Mouse (Mus musculus) urinary bladder, postnatal 36 days (tissue): ENCODE data around the gene Map3k4.
A peak's percentile ranks its signal among the peaks of the same experiment; 100 is the strongest.
"Not testable (repeated sequence)": the region's sequence is repeated elsewhere in the genome, so short reads cannot be mapped to it uniquely, and the experiment has no call there.

Experiments
- DNase-seq, 2 experiments: peaks; one replicate each; pipeline ENCODE4 v3.0.0; 2022; ENCODE audit warnings: low spot score in 2 of 2, mixed read lengths in 1 of 2

Map3k4 gene

GRCm38 (mm10) chr17:12307251-12308135, 11.1 kb downstream of the Map3k4 start:
- DNase-seq: no peak

- DNase-seq: no peak
Observed at GRCm38 (mm10) chr17:12304658-12305057, 13.9 kb downstream of the Map3k4 start.

GRCm38 (mm10) chr17:12300896-12301706, 17.5 kb downstream of the Map3k4 start:
- no peak for DNase-seq

- no peak for DNase-seq
Observed at GRCm38 (mm10) chr17:12300127-12300675, 18.4 kb downstream of the Map3k4 start.

- no peak for DNase-seq
Observed at GRCm38 (mm10) chr17:12299371-12299770, 19.2 kb downstream of the Map3k4 start.

GRCm38 (mm10) chr17:12297978-12298377, 20.6 kb downstream of the Map3k4 start:
- DNase-seq: no peak

GRCm38 (mm10) chr17:12297292-12297691, 21.3 kb downstream of the Map3k4 start:
- DNase-seq: no peak

GRCm38 (mm10) chr17:12295926-12296325, 22.7 kb downstream of the Map3k4 start:
- DNase-seq: not testable (repeated sequence)

- DNase-seq: no peak
Observed at GRCm38 (mm10) chr17:12294424-12294823, 24.2 kb downstream of the Map3k4 start.

GRCm38 (mm10) chr17:12293571-12293970, 25.0 kb downstream of the Map3k4 start:
- no peak for DNase-seq

- no peak for DNase-seq
Observed at GRCm38 (mm10) chr17:12292877-12293276, 25.7 kb downstream of the Map3k4 start.

- DNase-seq: no peak
Observed at GRCm38 (mm10) chr17:12292356-12292755, 26.2 kb downstream of the Map3k4 start.

GRCm38 (mm10) chr17:12291151-12291550, 27.4 kb downstream of the Map3k4 start:
- no peak for DNase-seq

GRCm38 (mm10) chr17:12290735-12291134, 27.9 kb downstream of the Map3k4 start:
- peak in 1 of 2 experiments; percentile 64 for DNase-seq

- DNase-seq: not testable (repeated sequence)
Observed at GRCm38 (mm10) chr17:12289836-12290235, 28.8 kb downstream of the Map3k4 start.

- no peak for DNase-seq
Observed at GRCm38 (mm10) chr17:12288871-12289270, 29.7 kb downstream of the Map3k4 start.

GRCm38 (mm10) chr17:12279810-12280209, 38.8 kb downstream of the Map3k4 start:
- no peak for DNase-seq

GRCm38 (mm10) chr17:12278073-12278472, 40.5 kb downstream of the Map3k4 start:
- DNase-seq: no peak

- DNase-seq: no peak
Observed at GRCm38 (mm10) chr17:12277297-12277696, 41.3 kb downstream of the Map3k4 start.

GRCm38 (mm10) chr17:12276496-12277200, 41.9 kb downstream of the Map3k4 start:
- DNase-seq: no peak

GRCm38 (mm10) chr17:12275756-12276155, 42.8 kb downstream of the Map3k4 start:
- DNase-seq: no peak

- no peak for DNase-seq
Observed at GRCm38 (mm10) chr17:12273032-12273431, 45.6 kb downstream of the Map3k4 start.
